Mouse (Mus musculus): ENCODE results near the gene Polr3h.

Gene Polr3h

DNA sequence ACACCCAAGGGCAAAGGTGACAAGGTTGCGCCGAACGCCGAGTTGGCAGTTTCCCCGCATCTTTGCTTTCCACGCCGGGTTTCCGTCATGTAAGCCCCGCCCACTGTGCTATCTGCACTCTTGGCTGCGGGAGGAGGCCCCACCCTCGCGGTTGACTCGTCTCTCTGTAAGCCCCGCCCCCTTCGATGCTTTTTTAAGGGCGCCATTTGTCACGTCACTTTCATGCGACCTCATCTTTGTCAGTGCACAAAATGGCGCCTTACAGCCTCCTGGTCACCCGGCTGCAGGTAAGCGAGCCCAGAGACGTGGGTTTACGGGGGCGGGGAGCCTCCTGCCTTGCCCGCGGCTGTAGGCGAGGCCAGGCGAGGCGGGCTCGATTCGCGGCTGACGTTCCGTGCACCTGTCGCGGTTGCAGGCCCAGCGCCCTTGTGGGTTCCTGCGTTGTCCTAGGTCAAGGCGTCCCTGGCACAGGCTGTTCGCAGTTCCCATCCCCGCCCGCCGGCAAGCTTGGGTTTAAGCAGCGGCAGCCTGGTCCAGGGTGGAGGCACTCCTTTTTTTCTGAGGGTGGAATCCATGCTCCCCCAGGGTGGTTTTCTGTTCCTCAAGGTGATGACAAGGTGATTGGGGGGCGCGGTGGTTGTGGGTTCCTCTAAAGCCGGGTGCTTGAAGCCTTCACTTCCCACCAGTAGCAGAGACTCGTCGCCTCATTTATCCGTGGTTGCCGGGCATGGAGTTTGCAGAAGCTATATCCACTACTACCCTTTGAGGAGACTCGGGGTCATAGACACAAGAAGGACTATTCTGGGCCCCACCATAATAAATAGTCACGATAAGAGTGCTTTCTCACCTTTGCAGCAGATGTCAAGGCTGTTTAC, 53.5 kb downstream of the Polr3h start, which contains the start of gene Aco2:
TSS of gene Aco2 (plus strand) at position 48 of the 875 bp plus-strand sequence.
- CTCF ChIA-PET, result no interaction called here

DNA sequence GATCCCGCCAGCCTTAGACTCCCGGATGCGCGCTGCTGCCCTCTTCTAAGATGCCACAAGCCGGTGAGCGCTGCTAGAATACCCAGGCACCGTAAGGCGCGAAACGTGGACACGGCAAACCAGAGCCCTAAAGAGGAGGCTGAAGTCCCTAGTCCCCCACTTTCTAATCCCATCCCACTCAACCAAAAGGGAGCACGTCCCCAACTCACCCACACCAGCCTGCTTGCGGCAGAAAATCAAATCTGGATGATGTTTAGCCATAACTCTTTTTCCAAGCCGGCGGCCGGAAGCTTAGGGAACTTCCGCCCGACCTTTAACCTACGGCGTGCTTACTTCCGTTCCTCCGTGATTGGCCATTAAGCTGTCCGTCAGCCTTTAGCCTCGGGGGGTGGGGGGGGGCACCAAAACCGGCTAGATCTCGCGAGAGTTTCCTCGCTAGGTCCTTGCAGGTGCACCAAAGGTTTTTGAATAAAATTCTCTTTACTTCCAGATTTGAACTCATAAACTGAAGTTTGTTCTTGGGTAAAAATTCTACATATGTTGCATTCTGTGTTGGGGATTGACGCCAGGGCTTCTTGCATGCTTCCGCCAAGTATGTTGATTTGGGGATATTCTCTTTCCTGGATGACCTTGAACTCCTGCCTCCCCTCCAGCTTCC, 54.3 kb downstream of the Polr3h start, which contains the start of gene Phf5a:
TSS of gene Phf5a (minus strand) at position 308 of the 658 bp plus-strand sequence.
- CTCF ChIA-PET, result interaction anchor here (0.7 kb wide), 1 partner anchor 308 kb away, joined by 6 read pairs; no protein-coding TSS in a partner anchor

DNA sequence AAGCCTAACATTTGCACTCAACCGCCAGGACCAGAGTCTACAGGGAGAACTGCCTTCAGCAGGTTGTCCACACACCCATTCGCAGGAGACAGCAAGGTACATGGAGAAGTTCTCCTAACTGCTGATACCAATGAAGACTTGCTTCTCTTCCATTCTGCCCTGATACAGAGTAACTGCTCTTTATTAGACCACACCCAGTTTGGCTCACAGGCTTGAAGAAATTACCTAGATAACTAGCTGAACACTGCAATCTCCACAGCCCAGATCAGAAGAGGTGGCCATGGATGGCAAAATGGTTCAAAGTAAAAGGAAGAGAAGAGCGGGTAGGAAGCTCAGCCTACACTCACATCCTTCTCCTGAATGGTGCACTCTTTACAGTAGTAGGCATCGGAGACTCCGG, 56.1 kb downstream of the Polr3h start:
- CTCF ChIA-PET, result no interaction called here

DNA sequence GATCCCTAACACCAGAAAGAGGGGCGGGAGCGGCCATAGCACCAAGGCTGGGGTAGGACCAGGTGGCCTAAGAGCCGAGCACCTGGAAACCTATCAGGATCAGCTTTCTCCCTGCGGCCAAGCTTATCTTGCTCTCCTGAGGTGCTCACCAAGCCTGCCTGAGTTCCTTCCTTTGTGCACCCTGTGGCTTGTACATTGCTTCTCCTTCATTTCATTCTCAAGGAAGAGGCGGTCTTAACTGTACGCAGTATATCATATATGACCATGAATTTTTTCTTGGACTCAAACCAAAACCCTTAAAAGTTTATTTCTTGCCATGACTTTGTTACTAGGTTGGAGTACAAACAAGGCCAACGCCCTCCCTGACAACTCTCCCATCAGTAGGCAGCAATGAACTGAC, 61.8 kb downstream of the Polr3h start:
- CTCF ChIA-PET, result no interaction called here

DNA sequence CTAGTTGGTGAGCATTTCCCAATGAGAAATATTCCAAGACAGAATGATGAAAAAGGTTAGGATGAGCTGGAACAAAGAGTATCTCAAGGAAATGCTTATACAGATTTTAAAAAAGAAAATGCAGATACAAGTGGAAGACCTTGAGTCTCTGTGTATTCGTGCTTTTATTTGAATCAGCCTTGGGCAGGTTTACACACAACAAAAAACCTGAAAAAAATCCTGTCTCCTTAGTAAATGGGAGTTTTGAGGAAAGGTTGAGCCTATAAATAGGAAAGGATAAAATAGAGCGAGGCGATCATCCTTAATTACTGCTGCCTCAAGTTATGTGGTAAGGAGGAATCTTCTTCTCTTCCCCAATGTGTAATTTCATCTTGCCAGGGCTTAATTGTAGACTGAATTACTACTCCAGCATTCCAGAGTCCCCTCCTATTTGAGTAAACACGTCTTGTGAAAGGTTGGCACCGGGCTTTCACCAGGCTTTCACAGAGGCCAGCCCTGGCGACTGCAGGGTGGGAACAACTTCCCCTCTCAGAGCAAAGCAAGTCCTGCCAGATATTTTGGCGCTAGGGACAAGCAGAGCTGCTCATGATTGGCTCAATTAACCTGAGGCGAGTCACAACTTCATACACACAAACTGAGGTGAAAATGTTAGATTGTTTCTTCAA, 65.4 kb downstream of the Polr3h start:
- CTCF ChIA-PET, result interaction anchor here (0.6 kb wide), 1 partner anchor 515 kb away, joined by 3 read pairs; no protein-coding TSS in a partner anchor

DNA sequence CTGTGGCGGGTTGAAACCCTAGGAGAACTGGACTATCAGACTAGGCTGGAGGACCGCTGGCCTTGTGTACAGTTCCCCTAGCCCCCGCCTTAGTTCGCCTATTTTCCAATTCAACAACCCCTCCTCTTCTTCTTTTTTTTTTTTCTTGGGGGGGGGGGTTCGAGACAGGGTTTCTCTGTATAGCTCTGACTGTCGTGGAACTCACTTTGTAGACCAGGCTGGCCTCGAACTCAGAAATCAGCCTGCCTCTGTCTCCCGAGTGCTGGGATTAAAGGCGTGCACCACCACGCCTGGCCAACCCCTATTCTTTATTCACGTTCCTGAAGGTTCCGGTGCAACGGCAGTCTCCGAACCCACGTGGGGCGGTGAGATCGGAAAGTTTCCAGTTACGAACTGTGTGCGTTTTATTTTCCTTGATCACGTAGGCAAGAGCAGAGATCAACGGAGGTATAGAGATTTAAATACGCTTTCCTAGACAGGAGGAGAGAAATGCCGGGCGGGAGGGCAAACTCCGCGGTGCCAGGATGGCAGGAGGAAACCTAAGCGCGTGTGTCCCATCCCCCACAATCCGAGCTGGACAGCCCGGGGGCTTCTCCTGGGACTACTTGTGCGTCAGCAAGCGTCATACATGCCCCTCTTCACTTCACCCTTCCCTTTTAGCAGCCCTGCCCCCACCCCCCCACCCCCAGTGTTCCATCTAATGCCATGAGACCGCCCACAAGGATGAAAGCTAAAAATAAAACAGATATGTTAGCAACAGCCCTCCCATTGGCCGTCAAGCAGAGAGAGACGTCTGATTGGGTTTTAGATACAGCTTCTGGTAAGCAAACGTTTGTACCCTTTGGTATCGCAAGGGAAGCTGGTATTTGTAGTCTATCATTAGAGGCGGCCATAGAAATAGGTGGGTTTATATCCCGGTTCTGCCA, 66.4 kb downstream of the Polr3h start:
- CTCF ChIA-PET, result interaction anchor here (0.6 kb wide), 2 partner anchors 28 to 516 kb away, joined by 3 to 5 read pairs; no protein-coding TSS in a partner anchor

DNA sequence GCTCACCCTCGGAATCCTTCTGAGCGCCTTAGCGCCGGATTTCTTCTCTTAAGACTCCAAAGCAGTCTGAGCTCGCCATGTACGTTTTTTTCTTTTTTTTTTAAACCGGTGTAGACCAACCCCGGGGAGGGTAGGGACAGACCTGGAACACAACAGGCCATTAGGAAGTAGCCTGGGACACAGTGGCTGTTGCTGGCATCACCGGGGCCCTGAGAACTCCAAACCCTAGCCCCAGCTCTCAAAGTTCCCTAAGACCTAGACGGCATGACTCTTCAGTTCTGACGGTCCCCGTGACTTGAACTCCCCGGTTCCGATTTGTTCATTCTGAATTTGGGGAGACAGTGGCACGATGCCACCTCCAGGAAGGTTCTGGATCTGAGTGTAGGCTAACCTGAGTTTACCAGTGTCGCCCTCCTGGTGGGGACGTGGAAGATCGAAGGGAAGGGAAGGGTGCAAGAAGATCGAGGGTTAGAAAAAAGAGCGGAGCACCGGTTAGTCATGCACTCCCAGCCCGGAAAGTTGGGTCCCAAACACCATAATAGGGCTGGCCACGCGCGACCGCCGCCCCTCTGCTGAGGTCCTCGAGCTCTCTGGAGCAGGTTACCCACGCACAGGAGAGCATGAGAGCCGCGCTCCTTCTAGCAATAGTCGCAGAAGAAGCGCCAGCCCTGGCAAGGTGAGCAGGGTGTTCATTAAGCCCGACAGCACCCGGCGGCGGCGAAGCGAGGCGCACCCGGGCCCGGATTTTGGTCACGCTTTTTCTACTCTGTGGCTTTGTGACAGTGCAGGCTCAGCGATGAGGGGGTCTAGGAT, 67.3 kb downstream of the Polr3h start, which contains the start of gene Tob2:
TSS of gene Tob2 (minus strand) at position 280 of the 813 bp plus-strand sequence.
- CTCF ChIA-PET, result no interaction called here

DNA sequence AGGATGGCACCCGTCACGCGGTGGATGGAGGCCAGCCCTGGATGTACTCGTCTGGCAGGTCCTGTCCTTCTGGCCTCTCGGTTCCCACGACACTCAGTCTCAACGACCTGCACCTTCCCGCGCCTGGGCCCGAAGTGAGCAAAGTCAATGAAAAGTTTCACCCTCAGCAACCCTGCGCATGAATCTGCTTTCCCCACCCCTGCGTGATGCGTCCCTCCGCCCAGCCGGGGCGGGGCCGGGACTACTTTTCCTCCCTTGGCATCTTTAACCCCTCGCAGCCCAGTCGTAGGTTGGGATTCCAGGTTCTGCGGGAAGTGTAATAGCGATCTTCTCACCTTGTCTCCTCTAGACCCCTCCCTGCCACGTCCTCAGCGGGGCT, 67.9 kb downstream of the Polr3h start:
- CTCF ChIA-PET, result no interaction called here

DNA sequence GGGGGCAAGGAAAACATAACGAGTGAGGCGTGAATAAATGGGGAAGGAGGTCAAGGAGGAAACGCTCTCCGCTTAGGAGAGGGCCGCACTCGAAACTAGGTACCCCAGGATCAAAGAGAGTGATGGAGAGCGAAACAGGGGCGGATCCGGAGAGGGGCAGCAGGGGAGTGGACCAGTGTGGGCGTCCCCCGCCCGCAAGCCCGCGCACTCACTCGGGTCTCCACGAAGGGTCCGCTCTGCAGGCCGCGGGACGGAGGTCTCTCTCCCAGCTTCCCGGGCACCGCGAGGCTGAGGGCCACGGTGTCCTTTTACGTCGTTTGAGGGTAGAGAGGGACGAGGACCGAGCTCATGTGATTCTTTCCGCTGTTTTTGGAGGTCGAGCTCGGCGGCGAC, 68.3 kb downstream of the Polr3h start:
- CTCF ChIA-PET, result no interaction called here

DNA sequence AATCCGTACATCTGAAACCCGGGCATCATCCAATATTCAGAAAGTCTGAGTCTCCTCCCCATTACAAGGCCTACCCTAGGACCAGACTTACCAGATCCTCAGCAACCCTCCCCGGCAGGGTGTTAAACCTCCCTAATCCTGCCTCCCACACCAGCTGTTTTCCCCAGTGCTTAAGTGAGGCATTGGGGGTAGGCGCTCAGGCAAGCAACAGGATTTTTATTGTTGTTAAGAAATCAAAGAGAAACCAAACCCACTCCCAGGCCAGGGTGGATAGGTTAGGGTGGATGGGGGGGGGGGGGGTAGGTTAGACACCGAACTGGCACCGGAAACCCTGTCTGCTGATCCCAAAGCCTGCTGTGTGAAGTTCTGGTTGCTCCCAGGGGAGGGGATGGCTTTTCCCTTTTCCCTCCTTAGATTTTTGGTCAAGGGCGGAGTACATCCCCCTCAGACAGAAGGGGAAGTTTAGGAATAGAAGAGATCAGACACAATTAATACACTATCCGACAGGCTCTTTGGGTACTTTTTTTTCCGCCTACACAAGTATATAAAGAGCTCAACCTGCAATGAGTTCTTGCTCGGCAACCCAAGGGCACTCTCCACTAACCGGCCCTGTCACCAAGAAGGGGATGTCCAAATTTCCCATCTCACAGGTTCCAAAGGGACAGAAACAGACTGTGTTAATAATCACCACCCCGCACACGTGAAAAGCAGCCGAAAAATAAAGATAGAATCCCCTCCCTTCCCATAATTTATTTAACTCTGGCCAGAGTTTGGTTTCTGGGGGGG, 68.9 kb downstream of the Polr3h start:
- CTCF ChIA-PET, result interaction anchor here (0.6 kb wide), 1 partner anchor 17 kb away, joined by 6 read pairs; no protein-coding TSS in a partner anchor

DNA sequence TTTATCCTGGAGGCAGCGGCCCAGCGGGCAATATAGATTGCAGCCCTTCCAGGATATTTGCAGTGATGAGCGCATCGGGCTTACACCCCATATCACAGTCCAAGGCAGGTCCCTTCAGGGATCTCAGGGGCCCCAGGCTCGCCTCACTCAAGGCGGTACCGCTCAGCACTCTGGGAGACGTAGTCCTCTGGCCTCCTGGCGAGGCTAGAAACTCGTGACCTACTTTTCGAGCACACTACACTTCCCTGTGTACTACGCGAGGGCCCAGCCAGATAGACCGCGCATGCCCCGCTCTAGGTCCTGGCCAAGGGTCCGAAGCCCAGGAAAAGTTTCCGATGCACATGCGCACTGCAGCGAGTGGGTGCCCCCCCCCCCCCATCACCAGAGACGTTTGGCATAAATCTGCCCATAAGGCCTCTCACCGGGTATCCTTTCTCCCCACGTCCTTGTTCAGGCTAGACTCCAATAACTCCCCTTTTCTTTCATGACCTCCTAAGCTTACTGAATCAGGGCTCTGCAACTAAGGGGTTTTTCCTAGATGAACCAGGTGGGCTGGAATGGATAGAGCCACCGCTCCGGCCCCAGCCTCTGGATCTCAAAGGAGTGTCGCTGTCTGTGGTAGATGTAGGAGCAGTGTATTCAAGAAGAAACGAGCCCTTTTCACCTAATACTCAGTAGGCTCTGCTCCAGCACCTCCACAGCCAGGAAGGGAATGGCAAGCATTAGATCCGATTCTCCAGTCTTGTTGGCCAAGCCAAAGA, 69.8 kb downstream of the Polr3h start:
- CTCF ChIA-PET, result interaction anchor here (0.6 kb wide), 2 partner anchors 18 to 105 kb away, joined by 5 to 6 read pairs; partner anchors contain the start of gene Pmm1

DNA sequence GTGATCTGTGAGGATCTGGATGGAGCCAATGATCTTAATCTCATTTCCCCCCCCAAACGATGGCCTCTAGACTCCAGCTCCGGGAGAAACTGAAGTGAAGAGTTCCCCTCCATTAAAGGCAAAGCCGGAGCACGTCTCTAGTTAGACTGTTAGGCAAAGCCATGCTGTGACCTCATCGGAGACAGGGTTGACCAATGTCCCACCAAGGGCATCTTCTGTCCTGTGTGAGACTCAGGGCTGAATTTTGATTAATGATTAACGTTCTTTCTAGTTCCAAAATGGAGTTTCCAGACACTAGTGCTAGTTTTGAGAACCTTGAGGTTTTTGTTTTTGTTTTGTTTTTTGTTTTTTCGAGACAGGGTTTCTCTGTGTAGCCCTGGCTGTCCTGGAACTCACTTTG, 73.0 kb downstream of the Polr3h start:
- CTCF ChIA-PET, result interaction anchor here (0.7 kb wide), 1 partner anchor 9 kb away, joined by 3 read pairs; no protein-coding TSS in a partner anchor

DNA sequence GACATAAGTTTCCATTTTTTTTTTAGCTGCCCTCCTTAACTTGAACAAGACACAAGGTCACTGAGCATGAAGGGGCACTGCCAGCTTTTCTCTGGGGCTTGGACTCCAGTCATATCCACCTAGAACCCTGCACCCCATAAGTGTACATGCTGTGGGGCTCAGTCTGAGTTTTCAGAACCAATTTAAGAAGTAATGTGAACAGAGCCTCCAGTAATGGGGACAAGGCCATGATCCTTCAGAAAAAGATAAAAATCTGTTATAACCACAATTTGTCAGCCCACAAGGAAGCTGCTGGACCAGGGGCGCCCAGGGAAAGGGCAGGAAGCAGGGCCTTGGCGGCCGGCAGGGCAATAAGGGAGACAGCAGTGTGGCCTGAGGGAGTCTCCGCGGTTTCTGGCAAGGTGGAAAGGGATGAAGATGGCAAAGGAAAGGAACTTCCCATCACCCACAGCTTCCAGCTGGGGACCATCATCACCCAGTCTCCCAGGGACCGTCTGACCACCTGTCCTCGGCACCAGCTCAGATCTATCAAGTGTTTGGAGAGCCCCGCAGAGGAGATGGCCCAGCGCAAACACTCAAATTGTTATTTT, 73.5 kb downstream of the Polr3h start:
- CTCF ChIA-PET, result interaction anchor here (0.7 kb wide), 1 partner anchor 8 kb away, joined by 3 read pairs; no protein-coding TSS in a partner anchor

DNA sequence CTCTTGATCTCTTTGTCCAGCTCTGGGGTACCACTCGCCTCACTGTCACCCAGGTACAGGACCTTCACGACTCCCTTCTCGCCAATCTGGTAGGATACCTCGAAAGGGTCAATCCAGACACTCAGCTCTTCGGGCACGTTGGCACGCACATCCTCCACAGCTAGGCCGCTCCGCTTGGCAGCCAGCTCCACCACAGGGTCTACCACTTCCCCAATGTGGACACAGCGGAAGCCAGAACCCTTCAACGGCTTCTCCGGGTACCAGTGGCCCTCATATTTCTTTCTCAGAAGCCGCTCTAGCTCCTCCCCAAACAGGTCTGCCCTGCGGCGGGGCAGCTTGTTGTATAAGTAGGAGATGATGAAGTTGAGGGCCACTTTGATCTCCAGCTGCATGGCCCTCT, 74.7 kb downstream of the Polr3h start:
- CTCF ChIA-PET, result no interaction called here

DNA sequence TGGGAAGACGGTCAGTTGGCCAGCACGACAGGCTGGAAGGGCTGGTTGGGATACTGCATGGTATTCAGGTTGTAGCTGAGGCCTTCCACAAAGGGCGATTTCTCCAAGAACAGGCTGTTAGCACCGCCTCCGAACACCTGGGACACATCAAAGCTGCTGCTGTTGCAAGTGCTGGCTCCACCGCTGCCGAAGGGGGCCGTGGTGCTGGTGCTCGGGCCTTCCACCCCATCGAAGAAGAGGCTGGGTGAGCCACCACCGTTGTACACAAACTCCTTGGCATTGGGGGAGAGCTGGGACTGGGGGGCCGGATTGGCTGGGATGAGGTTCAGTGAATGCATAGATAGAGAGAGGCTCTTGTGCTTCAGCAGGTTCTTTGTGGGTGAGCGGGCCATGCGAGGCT, 75.3 kb downstream of the Polr3h start:
- CTCF ChIA-PET, result no interaction called here

DNA sequence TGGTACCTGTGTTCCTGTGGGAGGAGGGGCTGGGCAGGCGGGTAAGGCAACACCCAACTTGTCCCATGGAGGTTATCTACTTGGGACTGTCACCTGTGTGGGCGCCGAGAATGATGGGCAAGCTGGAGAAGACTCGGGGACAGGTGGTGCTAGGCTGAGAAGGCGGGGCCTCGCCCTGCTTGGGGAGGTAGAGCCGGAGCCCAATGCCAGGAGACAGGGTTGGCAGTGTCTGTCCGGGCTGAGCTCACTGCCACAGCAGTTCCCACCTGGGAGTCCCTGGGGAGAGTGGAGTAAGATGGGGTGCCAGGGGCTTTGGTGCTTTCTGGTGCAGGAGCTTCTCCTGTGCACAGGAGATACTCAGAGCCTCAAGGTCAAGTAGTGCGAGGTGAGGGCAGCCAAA, 76.9 kb downstream of the Polr3h start:
- CTCF ChIA-PET, result interaction anchor here (0.6 kb wide), 1 partner anchor 43 kb away, joined by 5 read pairs; no protein-coding TSS in a partner anchor

DNA sequence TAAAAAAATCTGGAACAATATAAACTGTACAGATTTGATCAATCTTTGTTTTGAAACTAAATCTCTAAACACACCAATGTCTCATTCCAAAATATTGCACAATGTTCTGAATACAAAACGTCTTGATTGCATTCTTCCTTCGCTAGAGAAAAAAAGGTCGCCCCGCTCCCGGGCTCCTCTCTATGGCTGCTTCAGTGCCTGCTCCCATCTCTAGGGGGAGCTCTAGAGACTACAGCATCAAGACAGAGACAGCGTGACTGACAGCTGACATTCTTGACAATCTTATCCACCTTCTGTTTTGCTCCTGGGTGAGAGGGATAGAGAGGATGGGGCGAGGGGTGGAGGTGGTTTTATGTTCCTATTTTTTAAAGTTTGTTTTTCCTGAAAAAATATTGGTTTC, 77.7 kb downstream of the Polr3h start:
- CTCF ChIA-PET, result interaction anchor here (0.6 kb wide), 1 partner anchor 609 kb away, joined by 14 read pairs; no protein-coding TSS in a partner anchor

DNA sequence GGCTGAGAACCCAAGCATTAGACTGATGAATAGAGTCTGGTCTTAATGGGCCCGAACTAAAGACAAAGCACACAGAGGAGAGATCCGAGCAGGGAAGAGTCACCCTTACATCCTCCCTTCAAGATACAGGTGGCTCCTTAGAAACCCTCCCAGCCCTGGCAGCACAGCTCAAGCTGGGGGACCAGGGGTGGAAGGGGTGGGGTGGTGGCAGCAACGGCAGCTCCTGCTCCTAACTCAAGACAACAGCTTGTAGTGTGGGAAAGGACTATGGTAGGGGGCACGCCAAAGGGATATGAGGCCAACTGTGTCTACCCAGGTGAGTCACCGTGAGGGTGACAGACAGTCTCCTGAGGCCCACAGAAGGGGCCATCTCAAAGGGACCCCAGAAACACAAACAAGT, 78.2 kb downstream of the Polr3h start:
- CTCF ChIA-PET, result interaction anchor here (0.6 kb wide), 1 partner anchor 609 kb away, joined by 14 read pairs; no protein-coding TSS in a partner anchor
